Mouse (Mus musculus) midbrain, embryonic 16.5 days (tissue): ENCODE data around the gene Ache. TPM values are rescaled to one million over a fixed set of nuclear protein-coding genes. Genes with fewer than 3 reads are reported as not detected.

Experiments
- microRNA-seq: library from miRNA; unstranded; fragments of <30 nt; microRNA quantifications from one replicate; pipeline ENCODE4, GENCODE M21; 2017
- polyA plus RNA-seq: library from polyadenylated mRNA; unstranded; fragments of >200 nt; fragmentation: Nextera tagmentation; extraction: Ambion mirVana; gene quantifications from 2 replicates; pipeline ENCODE4 v1.2.1, GENCODE M21; 2015

Ache gene
- polyA plus RNA-seq, 1 experiment from 2014 or later = 65.9 TPM

Small RNA genes lying within 50 kb of the gene (microRNA-seq; reads per million reads assigned to microRNA genes)
- gene Mir7036 (0.69 reads per million), gene Mir8116 (not detected)

Other genes with a start within 250 kb of the Ache start
- gene Ap1s1, start 241.4 kb upstream of the Ache start, polyA plus RNA-seq = 296 and 303 TPM in 2 replicates
- 0.25 and 0.41 TPM in 2 replicates for gene Serpine1, start 215.3 kb upstream of the Ache start, polyA plus RNA-seq
- gene Trim56, start 171.3 kb upstream of the Ache start, polyA plus RNA-seq = 1.8 and 2.5 TPM in 2 replicates
- gene Muc3, start 138.2 kb upstream of the Ache start, polyA plus RNA-seq = not detected in 2 replicates
- gene Muc3a, start 75.1 kb upstream of the Ache start, polyA plus RNA-seq = 0.44 and 0.50 TPM in 2 replicates
- 18.4 and 20.9 TPM in 2 replicates for gene Ufsp1, start 7.1 kb downstream of the Ache start, polyA plus RNA-seq
- 97.2 and 103 TPM in 2 replicates for gene Srrt, start 20.2 kb downstream of the Ache start, polyA plus RNA-seq
- gene Trip6, start 26.9 kb downstream of the Ache start, polyA plus RNA-seq = 13.1 TPM in 2 replicates
- 26.8 and 27.3 TPM in 2 replicates for gene Slc12a9, start 46.1 kb downstream of the Ache start, polyA plus RNA-seq
- 4.8 and 6.0 TPM in 2 replicates for gene Ephb4, start 62.6 kb downstream of the Ache start, polyA plus RNA-seq
- 0.12 and 0.18 TPM in 2 replicates for gene Zan, start 189.5 kb downstream of the Ache start, polyA plus RNA-seq
- gene Pop7, start 215.0 kb downstream of the Ache start, polyA plus RNA-seq = 76.3 and 80.5 TPM in 2 replicates
- gene Gigyf1, start 231.0 kb downstream of the Ache start, polyA plus RNA-seq = 19.3 and 19.4 TPM in 2 replicates
- not detected in 2 replicates for gene Epo, start 245.7 kb downstream of the Ache start, polyA plus RNA-seq
- 496 and 512 TPM in 2 replicates for gene Gnb2, start 246.0 kb downstream of the Ache start, polyA plus RNA-seq